ENCODE assay signal across 9 mouse cellular contexts in the genomic region with DNA sequence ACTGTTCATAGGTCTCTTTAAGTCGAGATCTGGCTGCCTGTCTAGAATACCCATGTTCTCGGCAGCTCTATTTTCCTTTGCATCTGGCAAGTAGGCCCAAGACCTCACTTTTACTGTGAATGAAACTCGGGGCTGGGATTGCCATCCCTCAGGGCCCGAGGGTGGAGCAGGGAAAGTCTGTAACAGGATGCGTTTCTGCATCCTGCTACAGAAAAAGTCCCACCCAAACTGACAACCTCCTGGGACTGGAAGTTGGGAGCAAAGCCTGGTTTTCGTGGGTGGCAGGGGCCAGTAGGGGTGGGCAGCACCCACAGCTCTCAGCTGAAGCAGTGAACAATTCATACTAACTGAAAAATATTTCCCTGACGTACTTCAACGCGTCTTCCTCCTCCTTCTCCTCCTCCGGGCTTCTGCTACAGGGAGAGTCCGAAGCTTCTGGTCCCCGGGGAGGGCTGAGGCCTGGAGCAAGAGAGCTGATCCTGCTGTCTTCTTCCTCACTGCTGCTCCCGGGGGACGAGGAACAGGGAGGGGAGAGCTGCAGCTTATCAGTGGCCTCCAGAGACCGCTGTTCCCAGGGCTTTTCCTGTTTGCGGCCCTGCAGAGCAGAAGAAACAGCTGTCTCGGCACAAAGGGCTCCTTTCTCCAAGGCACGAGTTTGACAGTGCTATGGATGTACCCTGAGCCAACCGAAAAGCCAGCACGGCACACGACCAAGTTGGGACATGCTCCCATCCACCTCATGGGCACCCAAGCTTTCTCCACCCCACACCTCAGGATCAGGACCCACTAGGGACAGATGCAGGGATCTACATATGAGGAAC. TPM values are rescaled to one million over a fixed set of nuclear protein-coding genes. Genes with fewer than 3 reads are reported as not detected.
DNase-seq lines count a peak whose midpoint lies in the region; ATAC-seq and TF ChIP-seq lines count a peak whose summit lies in the region.
"Had no signal": no experiment of that assay in that cellular context is flagged by ENCODE, and none has a peak within 500 bp of the region (broad histone marks: within the 10 kb centered on the region; RNA-seq: fewer than 3 reads in every experiment).

No protein-coding gene starts in this region.

- ATAC-seq in G1E (ENCODE audit: extremely low read depth, insufficient number of reproducible peaks, low FRiP score, poor library complexity, severe bottlenecking): peak; percentile 11
- ATAC-seq in lung, embryonic 15.5 days (ENCODE audit: borderline replicate concordance, extremely low read depth, low FRiP score, low TSS enrichment): no peak; the same call in 1 of the 2 replicates
- ATAC-seq in forebrain, embryonic 16.5 days: no peak

- H3K4me2 ChIP-seq in lung, embryonic 15.5 days: peak overlapping the region; percentile 12; the same call in 1 of the 2 replicates
- H3K4me2 ChIP-seq in forebrain, embryonic 16.5 days (ENCODE audit: low read length): no peak overlapping the region
- H3K4me2 ChIP-seq: neural tube, embryonic 12.5 days had no signal

- H3K36me3 ChIP-seq in G1E (replicated peaks): peaks cover 61% of the 10 kb centered on the region
- peaks cover 12% of the 10 kb centered on the region; the same call in 1 of the 2 replicates for H3K36me3 ChIP-seq in lung, embryonic 15.5 days
- H3K36me3 ChIP-seq in forebrain, embryonic 16.5 days (ENCODE audit: control insufficient read depth, insufficient read depth): no peaks in the 10 kb centered on the region

- peak overlapping the region; percentile 95 for H3K27ac ChIP-seq in lung, embryonic 15.5 days
- no peak overlapping the region for H3K27ac ChIP-seq in forebrain, embryonic 16.5 days (ENCODE audit: low read length)
- H3K27ac ChIP-seq: neural tube, embryonic 12.5 days had no signal

- H3K27me3 ChIP-seq in G1E (ENCODE audit: insufficient read depth, low read length): no peaks in the 10 kb centered on the region
- no peaks in the 10 kb centered on the region for H3K27me3 ChIP-seq in lung, embryonic 15.5 days
- H3K27me3 ChIP-seq in forebrain, embryonic 16.5 days (replicated peaks; ENCODE audit: control insufficient read depth, insufficient read depth, low read length): no peaks in the 10 kb centered on the region
- H3K27me3 ChIP-seq: neural tube, embryonic 12.5 days had no signal

- WGBS in lung, embryonic 15.5 days: 37% methylated on average over 21 of the region's 21 CpGs
- 84% methylated on average over 21 of the region's 21 CpGs for WGBS in forebrain, embryonic 16.5 days

- no peak for DNase-seq in G1E (ENCODE audit: low spot score)
- peak; percentile 75 for DNase-seq in adrenal gland, postnatal 14 days
- DNase-seq in gastrocnemius, postnatal 4 days (ENCODE audit: low spot score in 2 of 2): peak; percentile 18 to 50
- DNase-seq in kidney, adult 18-20 months: peak; percentile 67
- peak; percentile 76 for DNase-seq in testis, postnatal 10 days (ENCODE audit: low spot score)
- DNase-seq in layer of hippocampus, adult 9-10 months (ENCODE audit: low spot score): no peak

- H3K9ac ChIP-seq in lung, embryonic 15.5 days: peak overlapping the region; percentile 17; the same call in 1 of the 2 replicates
- no peak overlapping the region for H3K9ac ChIP-seq in forebrain, embryonic 16.5 days (replicated peaks; ENCODE audit: low read depth, low read length)
- H3K9ac ChIP-seq: neural tube, embryonic 12.5 days had no signal

- H3K4me3 ChIP-seq in G1E (ENCODE audit: low read depth, low read length): peak overlapping the region; percentile 86; the same call in 1 of the 2 replicates
- H3K4me3 ChIP-seq in lung, embryonic 15.5 days: no peak overlapping the region
- no peak overlapping the region for H3K4me3 ChIP-seq in forebrain, embryonic 16.5 days (replicated peaks; ENCODE audit: low read length)
- H3K4me3 ChIP-seq: neural tube, embryonic 12.5 days had no signal

- H3K4me1 ChIP-seq in G1E (ENCODE audit: insufficient read depth, low read depth, low read length): peaks cover 78% of the 10 kb centered on the region
- H3K4me1 ChIP-seq in lung, embryonic 15.5 days: peaks cover 64% of the 10 kb centered on the region
- H3K4me1 ChIP-seq in forebrain, embryonic 16.5 days (replicated peaks; ENCODE audit: control insufficient read depth, insufficient read depth, low read length): peaks cover 18% of the 10 kb centered on the region

- no peaks in the 10 kb centered on the region for H3K9me3 ChIP-seq in G1E (replicated peaks)
- H3K9me3 ChIP-seq in lung, embryonic 15.5 days: no peaks in the 10 kb centered on the region
- no peaks in the 10 kb centered on the region for H3K9me3 ChIP-seq in forebrain, embryonic 16.5 days (ENCODE audit: control insufficient read depth, low read length)
- H3K9me3 ChIP-seq: neural tube, embryonic 12.5 days had no signal

- no peak for TF ChIP-seq CTCF in G1E (IDR thresholded peaks at IDR 0.05; ENCODE audit: low read depth, low read length)

RNA-seq across cellular contexts. Expression of a gene that starts 3.5 kb away (rescaled TPM):
- 12.8 and 17.4 TPM in 2 replicates for total RNA-seq in G1E (2014; fragmentation: Nextera tagmentation)
- 20.1 and 25.3 TPM in 2 replicates for total RNA-seq in G1E (2017)
- 7.9 and 8.1 TPM in 2 replicates for polyA plus RNA-seq in G1E (2012)
- 8.1 and 8.5 TPM in 2 replicates for total RNA-seq in adrenal gland, postnatal 14 days (2021)
- 1 to 10 TPM; 7.9 TPM for total RNA-seq in gastrocnemius, postnatal 4 days (2021)
- 21.6 and 22.4 TPM in 2 replicates for polyA plus RNA-seq in lung, embryonic 15.5 days (2015; fragmentation: Nextera tagmentation; extraction: Ambion mirVana)
- 12.5 and 12.7 TPM in 2 replicates for polyA plus RNA-seq in forebrain, embryonic 16.5 days (2015; fragmentation: Nextera tagmentation; extraction: Ambion mirVana)

RNA-seq across cellular contexts. Expression of a gene that starts 11.4 kb away (rescaled TPM):
- total RNA-seq in G1E (2014; fragmentation: Nextera tagmentation) (2.6 and 7.1 TPM in 2 replicates), G1E (2017) (2.5 and 3.3 TPM in 2 replicates)
- polyA plus RNA-seq in G1E (2012): 0.07 and 0.22 TPM in 2 replicates
- total RNA-seq in adrenal gland, postnatal 14 days (2021): 22.5 and 28.9 TPM in 2 replicates
- total RNA-seq in gastrocnemius, postnatal 4 days (2021): 1 to 10 TPM; 8.6 to 9.7 TPM
- polyA plus RNA-seq in lung, embryonic 15.5 days (2015; fragmentation: Nextera tagmentation; extraction: Ambion mirVana): 4.9 and 5.4 TPM in 2 replicates
- 1.1 and 1.5 TPM in 2 replicates for polyA plus RNA-seq in forebrain, embryonic 16.5 days (2015; fragmentation: Nextera tagmentation; extraction: Ambion mirVana)

RNA-seq across cellular contexts. Expression of a gene that starts 36.4 kb away (rescaled TPM):
- total RNA-seq in G1E (2014; fragmentation: Nextera tagmentation) (16.7 and 19.9 TPM in 2 replicates), G1E (2017) (18.9 and 19.3 TPM in 2 replicates)
- polyA plus RNA-seq in G1E (2012): 12.7 and 16.1 TPM in 2 replicates
- 25.5 and 29.3 TPM in 2 replicates for total RNA-seq in adrenal gland, postnatal 14 days (2021)
- 10 to 100 TPM; 17.5 to 18.7 TPM for total RNA-seq in gastrocnemius, postnatal 4 days (2021)
- 15.8 and 17.2 TPM in 2 replicates for polyA plus RNA-seq in lung, embryonic 15.5 days (2015; fragmentation: Nextera tagmentation; extraction: Ambion mirVana)
- polyA plus RNA-seq in forebrain, embryonic 16.5 days (2015; fragmentation: Nextera tagmentation; extraction: Ambion mirVana): 11.8 and 12.9 TPM in 2 replicates

RNA-seq across cellular contexts. Expression of a gene that starts 45.7 kb away (rescaled TPM):
- total RNA-seq in G1E (2014; fragmentation: Nextera tagmentation) (not detected in 2 replicates), G1E (2017) (0.11 TPM in 1 of 2 replicates, not detected in the other)
- not detected in 2 replicates for polyA plus RNA-seq in G1E (2012)
- total RNA-seq in adrenal gland, postnatal 14 days (2021): not detected in 2 replicates
- not detected for total RNA-seq in gastrocnemius, postnatal 4 days (2021)
- polyA plus RNA-seq in lung, embryonic 15.5 days (2015; fragmentation: Nextera tagmentation; extraction: Ambion mirVana): not detected in 2 replicates
- polyA plus RNA-seq in forebrain, embryonic 16.5 days (2015; fragmentation: Nextera tagmentation; extraction: Ambion mirVana): not detected in 2 replicates
- polyA plus RNA-seq: neural tube, embryonic 12.5 days had no signal

Comparison
In these comparisons a context has a peak if more than half of its experiments do, and no peak if none do; other contexts are left out.
1. DNase-seq: peak in adrenal gland, postnatal 14 days (single experiment), gastrocnemius, postnatal 4 days (2 of 2), kidney, adult 18-20 months (single experiment) and testis, postnatal 10 days (single experiment); none in G1E (single experiment) and layer of hippocampus, adult 9-10 months (single experiment).